Mouse (Mus musculus) heart, adult 18-20 months (tissue): ENCODE results near the gene Gm3448. TPM values are rescaled to one million over a fixed set of nuclear protein-coding genes. Genes with fewer than 3 reads are reported as not detected.
A peak's percentile ranks its signal among the peaks of the same experiment; 100 is the strongest.

Source experiments
- DNase-seq, 2 experiments: peaks; one replicate each; pipeline ENCODE4 v3.0.0; 2021 to 2022; ENCODE audit warnings: mixed read lengths in 1 of 2
- total RNA-seq, 2 experiments: library from RNA; stranded (reverse); gene quantifications; 2 replicates each; pipeline ENCODE4 v1.2.3; 2021

Gm3448 gene
- total RNA-seq, 2 experiments from 2014 or later = 0.74 to 1.7 TPM

GRCm38 (mm10) chr17:14959979-14960378 is 81.4 kb downstream of the Gm3448 start:
- no peak for DNase-seq

- DNase-seq = no peak
Observed at GRCm38 (mm10) chr17:14958686-14959327, 82.5 kb downstream of the Gm3448 start.

- peak in 1 of 2 experiments; percentile 46 for DNase-seq
Observed at GRCm38 (mm10) chr17:14953452-14953851, 87.9 kb downstream of the Gm3448 start.

GRCm38 (mm10) chr17:14949161-14949827 is 92.0 kb downstream of the Gm3448 start:
- no peak for DNase-seq

Other genes with a start within 250 kb of the Gm3448 start
- gene Wdr27, start 98.4 kb downstream of the Gm3448 start, total RNA-seq = 1 to 10 TPM; 1.6 to 2.4 TPM
- 10 to 100 TPM; 12.3 to 12.4 TPM for gene 1600012H06Rik, start 98.4 kb downstream of the Gm3448 start, total RNA-seq
- gene Phf10, start 80.3 kb downstream of the Gm3448 start, total RNA-seq = 10 to 100 TPM; 42.5 to 46.4 TPM
- gene 9030025P20Rik, start 63.1 kb downstream of the Gm3448 start, total RNA-seq = 1 to 10 TPM; 2.0 to 2.5 TPM
- gene Gm3417, start 62.7 kb downstream of the Gm3448 start, total RNA-seq = not detected
- gene Gm3435, start 31.4 kb downstream of the Gm3448 start, total RNA-seq = 1 to 10 TPM; 1.2 to 1.9 TPM
- gene Ermard, start 329 bp downstream of the Gm3448 start, total RNA-seq = 10 to 100 TPM; 16.0 to 25.5 TPM
- under 1 TPM in 1 of 2 experiments, not detected in 1; 0.44 TPM for gene Tcte3, start within 50 bp of the Gm3448 start, total RNA-seq